Mouse (Mus musculus) megakaryocyte, embryonic 14.5 days (primary cell): Measurements from ENCODE around the gene Vash2.

Experiments
- FLI1 ChIP-seq: IDR thresholded peaks from 2 replicates; pipeline ENCODE4 v1.6.1; 2012; ENCODE audit warnings: low read length, inconsistent platforms, mixed read lengths
- GATA1 ChIP-seq: IDR thresholded peaks from 3 replicates; pipeline ENCODE4 v1.6.1; 2012; ENCODE audit warnings: mixed read lengths, low read length, inconsistent platforms, borderline replicate concordance

- no peak for TF ChIP-seq FLI1
- TF ChIP-seq GATA1, result no peak
Measured at GRCm38 (mm10) chr1:190998027-190998426, 18.9 kb upstream of the Vash2 start.
